Mouse (Mus musculus) cerebellum, adult 9-10 months (tissue): ENCODE results near the gene a.
"Not testable (repeated sequence)": the region's sequence is repeated elsewhere in the genome, so short reads cannot be mapped to it uniquely, and the experiment has no call there.

Experiments used
- DNase-seq: peaks from one replicate; pipeline ENCODE4 v3.0.0; 2022

a gene

GRCm38 (mm10) chr2:154863672-154864071 is 72.5 kb downstream of the a start:
- DNase-seq: no peak

DNA sequence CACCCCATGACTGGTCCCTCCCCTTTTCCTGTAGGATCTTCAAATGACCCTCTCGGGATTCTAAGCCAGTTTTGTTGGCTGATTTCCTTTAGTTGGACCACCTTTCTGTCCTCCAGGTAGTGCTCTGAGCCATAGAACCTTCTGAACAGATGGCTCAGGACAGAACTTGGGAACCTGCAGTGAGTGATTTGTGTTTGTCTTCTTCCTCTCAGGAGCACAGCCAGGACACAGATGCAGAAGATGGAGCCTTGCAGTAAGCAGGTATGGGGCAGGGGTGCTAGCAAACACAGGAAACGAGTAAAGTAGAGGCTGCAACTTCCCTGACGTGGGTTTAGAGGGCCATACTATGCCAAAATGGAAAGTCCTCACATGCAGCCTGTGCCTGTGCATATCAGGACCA is 74.5 kb downstream of the a start:
- DNase-seq: peak; percentile 62

- peak; percentile 89 for DNase-seq
These were observed 76.9 kb downstream of the a start for GRCm38 (mm10) chr2:154868106-154868505.

DNA sequence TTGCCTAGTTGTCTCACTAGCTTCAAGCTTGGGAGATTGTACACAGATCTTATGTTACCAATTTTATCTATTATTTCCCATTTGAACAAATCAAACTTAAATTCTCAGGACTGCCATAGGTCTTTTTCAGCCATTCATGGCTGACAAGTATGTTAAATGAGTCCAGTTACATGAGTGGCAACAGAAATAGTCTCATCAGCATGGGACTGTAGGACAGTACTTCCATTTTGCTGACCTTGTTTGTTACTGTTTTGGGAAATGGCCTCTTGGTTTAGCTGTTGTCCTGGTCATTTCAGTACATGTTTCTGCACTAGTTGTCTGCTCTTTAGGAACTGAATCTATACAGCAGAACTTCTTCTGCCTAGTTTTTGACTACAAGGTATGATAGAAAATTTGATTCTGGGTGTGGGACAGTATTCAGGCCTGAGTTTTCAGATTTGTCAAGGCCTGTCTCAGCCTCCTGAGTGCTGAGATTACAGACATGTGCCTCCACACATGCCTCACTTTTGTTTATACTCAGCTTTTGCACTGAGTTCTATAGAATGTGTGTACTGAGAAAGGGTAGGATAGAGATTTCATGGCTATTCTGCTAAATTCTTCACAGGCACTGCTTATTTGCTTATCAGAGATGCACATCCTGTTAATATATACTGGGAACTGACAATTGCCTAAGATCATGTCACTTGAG is 78.9 kb downstream of the a start:
- no peak for DNase-seq

- DNase-seq: no peak
These were observed 85.4 kb downstream of the a start for GRCm38 (mm10) chr2:154876621-154877020.

GRCm38 (mm10) chr2:154891585-154891984 is 100.4 kb downstream of the a start:
- DNase-seq: no peak

- DNase-seq: peak; percentile 97
These were observed 101.2 kb downstream of the a start, which contains the start of gene Eif2s2 for GRCm38 (mm10) chr2:154892201-154893044. TSS of gene Eif2s2 (minus strand) at chr2:154892935.

DNA sequence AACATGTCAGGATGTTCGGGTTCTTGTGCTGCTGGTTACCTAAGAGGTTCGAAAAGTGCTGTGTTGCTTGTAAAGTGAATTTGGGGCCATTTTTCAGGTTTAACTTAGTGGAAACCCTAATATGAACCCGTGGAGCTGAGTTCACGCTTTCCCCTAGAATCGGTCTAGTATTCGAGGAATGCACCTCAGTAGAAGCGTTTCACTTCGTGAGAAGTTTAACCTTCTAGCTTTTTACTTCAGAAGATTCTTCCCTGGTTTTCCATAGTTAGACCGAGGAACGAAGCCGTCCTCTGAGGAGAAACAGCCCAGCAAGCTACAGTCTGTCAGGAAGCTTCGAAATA is 101.8 kb downstream of the a start:
- DNase-seq: no peak

DNA sequence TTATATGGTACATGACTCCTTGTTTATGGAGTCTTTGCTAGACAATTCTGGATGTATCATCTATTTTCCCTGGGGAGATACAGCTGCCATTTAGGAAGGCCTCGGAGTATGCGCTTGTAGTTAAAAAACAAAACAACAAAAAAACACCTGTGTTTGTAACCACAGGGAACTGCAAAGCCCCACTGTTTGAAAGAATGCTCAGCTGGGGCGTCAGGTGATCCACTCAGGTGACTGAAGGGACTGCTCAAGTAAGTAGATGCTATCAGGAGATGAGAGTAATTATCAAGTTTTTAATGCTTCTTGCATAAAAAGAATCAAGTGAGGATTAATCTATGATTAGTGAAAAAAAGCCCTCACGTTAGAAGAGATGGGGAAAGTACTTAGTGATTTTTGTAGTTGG is 102.3 kb downstream of the a start:
- DNase-seq: no peak

DNA sequence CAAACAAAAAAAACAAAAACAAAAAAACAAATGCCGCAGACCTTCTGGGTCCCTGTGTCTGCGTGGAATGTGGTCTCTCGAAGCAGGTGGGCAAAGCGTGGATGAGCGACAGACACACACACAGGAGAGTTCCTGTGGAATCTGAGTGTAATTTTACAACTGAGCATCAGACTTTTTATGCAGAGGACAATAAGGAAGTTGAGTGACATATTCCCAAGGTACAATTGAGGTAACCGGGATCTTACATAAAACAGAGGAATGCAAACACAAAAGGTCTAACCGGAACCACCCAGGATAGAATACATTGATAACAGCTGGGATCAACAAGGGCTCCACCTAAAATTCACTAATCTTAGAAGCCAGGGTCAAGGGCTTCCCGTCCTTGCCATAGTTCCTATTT is 107.8 kb downstream of the a start:
- not testable (repeated sequence) for DNase-seq

GRCm38 (mm10) chr2:154899412-154899811 is 108.2 kb downstream of the a start:
- DNase-seq: not testable (repeated sequence)

GRCm38 (mm10) chr2:154902111-154902510 is 110.9 kb downstream of the a start:
- DNase-seq: no peak

DNA sequence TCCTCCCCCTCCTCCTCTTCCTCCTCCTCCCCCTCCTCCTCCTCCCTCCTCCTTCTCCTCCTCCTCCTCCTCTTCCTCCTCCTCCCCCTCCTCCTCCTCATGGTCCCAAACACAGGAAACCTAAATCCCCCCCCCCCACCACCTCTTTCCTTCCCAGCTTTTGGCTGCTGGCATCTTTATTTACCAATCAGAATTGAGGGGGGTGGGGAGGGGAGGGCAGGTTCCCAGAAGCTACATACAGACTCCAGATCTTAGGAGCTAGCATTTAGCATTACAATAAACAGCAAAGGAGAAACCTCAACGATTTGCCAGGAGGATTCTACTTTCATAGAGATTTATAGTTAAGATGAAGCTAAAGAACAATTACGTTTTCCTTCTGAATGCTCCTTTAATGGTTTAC is 114.6 kb downstream of the a start:
- DNase-seq: no peak

DNA sequence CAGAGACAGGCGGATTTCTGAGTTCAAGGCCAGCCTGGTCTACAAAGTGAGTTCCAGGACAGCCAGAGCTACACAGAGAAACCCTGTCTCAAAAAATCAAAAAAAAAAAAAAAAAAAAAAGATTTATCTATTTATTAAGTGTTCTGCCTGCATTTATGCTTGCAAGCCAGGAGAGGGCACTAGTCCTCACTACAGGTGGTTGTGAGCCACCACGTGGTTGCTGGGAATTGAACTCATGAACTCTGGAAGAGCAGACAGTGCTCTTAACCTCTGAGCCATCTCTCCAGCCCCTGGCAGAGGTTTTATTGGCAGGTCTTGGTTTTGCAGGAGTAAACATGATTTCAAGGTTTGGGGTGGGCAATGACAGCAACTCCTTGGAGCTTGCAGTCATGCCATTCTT is 117.0 kb downstream of the a start:
- DNase-seq: not testable (repeated sequence)

DNA sequence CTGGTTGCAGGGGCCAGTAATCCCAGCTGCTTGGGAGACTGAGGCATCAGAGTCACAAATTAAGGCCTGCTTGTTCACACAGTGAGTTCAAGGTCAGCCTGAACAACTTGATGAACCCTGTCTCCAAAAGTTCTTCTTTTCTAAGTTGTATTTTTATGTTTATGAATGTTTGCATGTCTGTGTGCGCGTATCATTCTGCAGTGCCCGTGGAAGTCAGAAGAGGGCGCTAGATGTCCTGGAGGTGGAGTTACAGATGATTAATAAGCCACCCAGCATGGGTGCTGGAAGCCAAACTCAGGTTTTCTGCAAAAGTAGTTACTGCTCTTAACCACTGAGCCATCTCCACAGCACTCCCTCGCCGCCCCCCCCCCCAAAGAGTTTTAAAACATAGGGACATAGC is 118.6 kb downstream of the a start:
- no peak for DNase-seq

- DNase-seq: no peak
These were observed 124.8 kb downstream of the a start for GRCm38 (mm10) chr2:154915922-154916541.

GRCm38 (mm10) chr2:154916547-154916946 is 125.3 kb downstream of the a start:
- DNase-seq: no peak

- DNase-seq: no peak
These were observed 126.9 kb downstream of the a start for GRCm38 (mm10) chr2:154917866-154918641.

- no peak for DNase-seq
These were observed 129.7 kb downstream of the a start for GRCm38 (mm10) chr2:154920896-154921295.

DNA sequence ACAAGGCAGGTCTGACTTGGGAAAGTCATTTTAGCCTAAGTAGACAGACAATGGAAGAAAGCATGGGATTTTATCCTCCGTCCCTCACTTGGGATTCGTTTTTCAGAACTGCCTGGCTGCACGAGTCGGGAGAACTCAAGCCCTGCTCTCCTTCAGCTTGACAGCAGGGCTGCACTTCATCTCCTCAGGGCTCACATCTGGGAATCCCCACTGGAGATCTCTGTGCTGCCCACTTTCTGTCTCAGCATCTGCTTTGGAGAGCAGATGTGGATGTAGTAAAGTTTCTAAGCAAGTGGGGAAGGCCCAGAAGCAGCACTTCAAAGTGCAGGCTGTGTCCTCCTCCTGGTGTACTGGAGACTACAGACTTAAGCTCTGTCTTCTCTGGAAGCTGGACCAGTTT is 130.9 kb downstream of the a start:
- DNase-seq: not testable (repeated sequence)

GRCm38 (mm10) chr2:154925411-154926031 is 134.3 kb downstream of the a start:
- no peak for DNase-seq

GRCm38 (mm10) chr2:154926843-154927242 is 135.6 kb downstream of the a start:
- no peak for DNase-seq

DNA sequence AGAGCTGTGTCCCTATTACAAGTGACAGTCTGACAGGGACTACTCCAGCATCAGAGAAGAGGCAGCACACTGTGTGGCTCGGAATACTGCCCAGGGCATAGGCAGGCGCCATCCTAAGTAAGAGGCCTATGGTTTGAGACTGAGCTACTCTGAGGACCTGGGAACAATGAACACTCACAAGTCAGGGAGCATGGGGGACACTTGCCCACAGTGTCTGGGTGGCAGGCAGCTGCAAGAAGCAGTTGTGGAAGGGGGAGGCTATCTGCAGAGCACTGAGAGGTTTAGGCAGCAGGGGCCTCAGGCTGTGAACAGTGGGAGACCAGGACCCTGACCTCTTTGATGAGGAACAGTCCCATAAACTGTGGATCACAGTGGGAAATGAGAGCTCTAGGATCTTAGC is 137.1 kb downstream of the a start:
- no peak for DNase-seq
